Mouse (Mus musculus): ENCODE data around the gene Mpp6.

Mpp6 gene

GRCm38 (mm10) chr6:50146158-50146557 is 36.1 kb downstream of the Mpp6 start:
- DNase-seq (ENCODE audit: extremely low spot score, low read depth, low spot score) = no peak

- DNase-seq (ENCODE audit: extremely low spot score, low read depth, low spot score) = no peak
Measured at GRCm38 (mm10) chr6:50149378-50149777, 39.3 kb downstream of the Mpp6 start.

- DNase-seq (ENCODE audit: extremely low spot score, low read depth, low spot score) = no peak
Measured at GRCm38 (mm10) chr6:50159842-50160241, 49.8 kb downstream of the Mpp6 start.

DNA sequence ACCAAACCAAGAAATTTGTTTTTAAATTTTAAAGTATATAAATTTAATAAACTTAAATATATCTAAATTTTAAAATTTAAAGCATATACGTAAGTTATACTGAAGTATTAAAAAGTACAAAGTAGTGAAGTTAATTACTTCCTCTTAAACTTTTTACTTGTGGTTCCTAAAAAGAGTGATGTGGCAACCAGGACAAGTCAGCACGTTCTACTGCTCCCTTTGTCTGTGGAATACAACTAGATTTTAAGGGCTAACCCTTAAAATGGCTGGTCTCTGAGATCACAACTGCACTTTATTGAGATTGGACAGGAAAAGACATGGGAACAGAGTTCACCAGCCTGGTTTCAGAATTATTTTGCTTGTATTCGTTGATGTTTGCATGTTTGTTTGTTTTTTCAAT is 53.0 kb downstream of the Mpp6 start:
- no peak for DNase-seq (ENCODE audit: extremely low spot score, low read depth, low spot score)

- no peak for DNase-seq (ENCODE audit: extremely low spot score, low read depth, low spot score)
Measured at GRCm38 (mm10) chr6:50168821-50169220, 58.8 kb downstream of the Mpp6 start.

GRCm38 (mm10) chr6:50169771-50170170 is 59.7 kb downstream of the Mpp6 start:
- no peak for DNase-seq (ENCODE audit: extremely low spot score, low read depth, low spot score)

DNA sequence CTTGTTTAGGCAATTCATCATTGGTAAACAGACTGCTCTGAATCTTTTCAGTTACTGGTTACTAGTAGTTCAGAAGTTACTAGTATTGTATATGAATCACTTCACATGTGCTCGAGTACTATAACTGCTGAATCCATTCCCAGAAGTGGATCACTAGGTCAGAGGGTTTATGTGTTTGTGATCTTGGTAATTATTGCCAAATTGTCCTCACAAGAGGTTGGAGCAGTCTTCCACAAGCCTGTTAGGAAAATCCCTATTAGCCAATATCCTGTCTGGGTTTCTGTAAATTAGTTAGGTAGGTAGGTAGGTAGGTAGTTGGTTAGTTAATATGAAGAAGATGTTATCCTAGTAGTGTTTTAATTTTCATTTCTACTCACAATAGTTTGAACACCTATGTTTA is 65.7 kb downstream of the Mpp6 start:
- no peak for DNase-seq (ENCODE audit: extremely low spot score, low read depth, low spot score)

DNA sequence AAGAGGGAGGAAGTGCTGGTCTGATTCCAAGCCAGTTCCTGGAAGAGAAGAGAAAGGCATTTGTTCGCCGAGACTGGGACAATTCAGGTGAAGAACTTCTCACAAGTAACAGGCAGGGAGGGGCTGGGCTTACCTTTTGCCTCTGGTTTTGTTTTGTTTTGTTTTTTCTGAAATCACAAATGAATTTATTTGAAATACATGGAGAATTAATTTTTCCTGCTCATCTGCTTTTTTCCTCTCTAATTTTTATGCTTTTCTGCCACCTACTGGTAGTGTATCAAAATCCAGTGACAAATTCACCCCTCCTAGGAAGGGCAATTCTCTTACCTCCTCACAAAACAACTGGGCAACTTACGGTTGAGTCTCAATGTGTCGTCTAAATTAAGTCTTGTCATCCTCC is 70.1 kb downstream of the Mpp6 start:
- DNase-seq (ENCODE audit: extremely low spot score, low read depth, low spot score) = no peak

DNA sequence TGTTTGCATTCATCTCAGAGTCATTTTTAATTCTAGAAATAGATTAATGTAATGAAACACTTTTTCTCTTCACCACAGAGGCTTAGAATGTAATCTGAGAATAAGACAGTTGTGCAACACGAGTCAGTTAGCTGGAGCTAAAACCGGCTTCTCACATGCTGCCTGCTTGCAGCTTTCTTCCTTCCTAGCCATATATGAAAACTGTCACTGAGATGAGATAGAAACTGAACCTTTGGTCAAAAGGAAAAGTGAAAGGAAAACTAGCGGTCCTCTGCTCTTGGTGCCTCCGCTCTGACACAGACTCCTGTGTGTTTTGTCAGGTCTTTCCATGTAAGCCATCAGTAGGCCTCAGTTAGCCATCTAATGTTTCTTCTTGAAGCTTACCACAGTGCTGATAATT is 77.9 kb downstream of the Mpp6 start:
- DNase-seq (ENCODE audit: extremely low spot score, low read depth, low spot score) = no peak

GRCm38 (mm10) chr6:50189376-50189775 is 79.3 kb downstream of the Mpp6 start:
- DNase-seq (ENCODE audit: extremely low spot score, low read depth, low spot score) = no peak

DNA sequence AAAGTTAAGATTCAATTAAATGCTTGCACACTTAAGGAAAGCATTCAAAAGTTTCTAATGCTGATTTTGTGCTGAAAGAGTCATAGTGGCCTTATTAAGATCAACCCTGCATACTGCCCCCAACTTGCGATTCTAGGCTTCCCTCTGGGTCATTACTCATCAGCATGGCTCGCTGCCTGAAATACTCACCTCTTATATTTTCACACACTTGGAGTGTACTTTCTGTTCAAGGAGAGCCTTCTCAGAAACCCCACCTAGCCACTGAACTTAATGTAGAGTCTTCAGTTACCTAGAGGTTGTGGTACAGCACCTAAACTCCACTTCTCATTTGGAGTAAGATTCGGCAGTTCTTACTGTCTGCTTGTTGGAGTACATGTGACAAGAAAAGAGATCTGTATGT is 81.6 kb downstream of the Mpp6 start:
- DNase-seq (ENCODE audit: extremely low spot score, low read depth, low spot score) = no peak

GRCm38 (mm10) chr6:50192169-50192568 is 82.1 kb downstream of the Mpp6 start:
- DNase-seq (ENCODE audit: extremely low spot score, low read depth, low spot score) = no peak

DNA sequence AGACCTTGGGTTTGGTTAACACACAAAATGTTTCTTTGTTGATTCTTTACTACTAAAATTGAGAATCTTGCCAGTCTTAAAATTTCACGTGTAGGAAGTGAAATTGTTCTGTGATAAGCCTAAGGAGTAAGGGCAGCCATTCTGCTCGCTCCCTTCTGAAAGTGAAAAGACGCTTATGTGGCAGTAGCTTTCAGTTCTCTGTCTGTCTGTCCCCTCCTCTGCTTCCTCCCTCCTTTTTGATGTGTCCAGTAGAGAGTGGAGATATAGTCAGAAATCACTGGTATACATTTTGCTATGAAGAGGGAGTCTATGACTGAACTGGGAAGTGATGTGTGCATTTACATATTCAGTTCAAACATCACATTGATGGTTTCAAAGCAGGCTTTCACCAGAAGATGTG is 82.8 kb downstream of the Mpp6 start:
- no peak for DNase-seq (ENCODE audit: extremely low spot score, low read depth, low spot score)

- DNase-seq (ENCODE audit: extremely low spot score, low read depth, low spot score) = no peak
Measured at GRCm38 (mm10) chr6:50193851-50194250, 83.8 kb downstream of the Mpp6 start.

- no peak for DNase-seq (ENCODE audit: extremely low spot score, low read depth, low spot score)
Measured at GRCm38 (mm10) chr6:50204356-50204755, 94.3 kb downstream of the Mpp6 start.

GRCm38 (mm10) chr6:50205093-50205492 is 95.1 kb downstream of the Mpp6 start:
- DNase-seq (ENCODE audit: extremely low spot score, low read depth, low spot score) = no peak

GRCm38 (mm10) chr6:50214711-50215372 is 104.8 kb downstream of the Mpp6 start:
- DNase-seq (ENCODE audit: extremely low spot score, low read depth, low spot score) = no peak

DNA sequence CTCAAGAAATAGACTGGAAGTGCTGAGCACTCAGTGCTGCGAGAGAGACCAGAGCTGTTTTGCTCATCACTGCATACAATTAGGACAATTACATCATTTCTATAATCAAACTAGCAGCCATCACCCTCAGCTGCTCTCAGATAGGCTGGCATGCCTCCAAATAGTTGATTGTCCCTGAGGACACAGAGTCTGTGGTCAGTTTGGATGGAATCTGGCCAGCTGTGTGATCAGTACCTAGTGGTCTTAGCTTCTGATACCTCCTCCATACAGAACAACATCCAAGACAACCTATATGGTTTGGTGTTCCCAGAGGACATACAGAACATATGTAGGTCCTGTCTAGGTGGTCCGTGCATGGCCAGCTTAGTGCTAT is 105.3 kb downstream of the Mpp6 start:
- no peak for DNase-seq (ENCODE audit: extremely low spot score, low read depth, low spot score)

- DNase-seq (ENCODE audit: extremely low spot score, low read depth, low spot score) = no peak
Measured at GRCm38 (mm10) chr6:50215986-50216385, 105.9 kb downstream of the Mpp6 start.

GRCm38 (mm10) chr6:50218628-50219027 is 108.6 kb downstream of the Mpp6 start:
- DNase-seq (ENCODE audit: extremely low spot score, low read depth, low spot score) = no peak

DNA sequence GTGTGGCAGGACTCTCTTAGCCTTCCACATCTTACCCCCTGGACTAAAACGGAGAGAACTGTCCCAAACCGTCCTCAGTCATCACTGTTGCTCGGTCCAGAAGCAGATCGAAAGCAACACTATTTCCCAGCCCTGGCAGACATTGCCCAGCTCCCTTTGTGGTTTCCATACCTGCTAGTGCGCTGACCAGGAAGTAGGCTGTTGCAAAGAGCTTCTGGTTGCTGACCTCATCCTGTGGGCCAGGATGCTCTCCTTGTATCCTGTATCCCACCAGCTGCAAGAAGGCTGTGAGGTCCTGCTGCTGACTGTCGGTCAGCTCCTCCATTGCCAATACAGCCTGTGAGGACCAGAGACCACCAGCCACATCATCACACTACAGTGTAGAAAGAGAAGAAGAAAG is 109.0 kb downstream of the Mpp6 start:
- DNase-seq (ENCODE audit: extremely low spot score, low read depth, low spot score) = no peak

DNA sequence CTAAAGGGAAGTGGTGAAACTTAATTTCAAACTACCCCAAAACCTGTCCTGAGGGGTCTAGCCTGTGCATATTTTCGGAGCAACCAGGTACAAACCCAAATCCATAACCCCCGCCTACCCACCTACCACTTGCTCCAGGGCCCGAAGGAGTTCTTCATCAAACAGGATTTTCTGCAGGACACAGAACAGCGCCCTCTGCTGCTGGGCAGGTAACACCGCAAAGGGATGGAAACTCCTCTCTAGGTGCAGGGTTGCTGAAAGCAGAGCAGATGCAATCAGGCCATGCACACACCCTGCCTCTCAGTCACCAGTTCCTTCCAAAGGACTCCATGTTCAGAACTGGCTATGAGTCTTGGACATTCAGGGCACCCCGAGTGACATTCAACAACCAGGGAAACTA is 110.8 kb downstream of the Mpp6 start:
- DNase-seq (ENCODE audit: extremely low spot score, low read depth, low spot score) = no peak

GRCm38 (mm10) chr6:50222351-50222750 is 112.3 kb downstream of the Mpp6 start:
- no peak for DNase-seq (ENCODE audit: extremely low spot score, low read depth, low spot score)

DNA sequence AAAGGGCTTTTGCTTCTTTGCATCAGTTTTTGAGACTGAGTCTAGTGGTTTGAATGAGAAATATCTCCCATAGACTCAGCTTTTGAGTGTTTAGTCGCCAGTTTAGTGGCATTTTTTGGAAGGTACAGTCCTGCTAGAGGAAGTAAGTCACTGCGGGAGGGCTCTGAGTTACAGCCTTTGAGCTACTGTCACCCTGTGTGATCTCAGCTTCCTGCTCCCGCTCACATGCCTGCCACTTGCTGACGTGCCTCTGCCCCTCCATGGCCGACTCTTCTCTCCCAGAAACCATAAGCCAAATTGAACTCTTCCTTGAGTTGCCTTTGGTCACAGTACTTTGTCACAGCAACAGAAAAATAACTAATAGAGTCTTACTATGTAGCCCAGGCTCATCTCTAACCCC is 112.9 kb downstream of the Mpp6 start:
- no peak for DNase-seq (ENCODE audit: extremely low spot score, low read depth, low spot score)
